Mouse (Mus musculus): ENCODE data around the gene Ankra2. TPM values are rescaled to one million over a fixed set of nuclear protein-coding genes. Genes with fewer than 3 reads are reported as not detected.

Ankra2 gene
- polyA plus RNA-seq, 1 experiment from 2014 or later = 36.6 TPM

GRCm38 (mm10) chr13:98317246-98317677, 54.4 kb downstream of the Ankra2 start:
- Histone ChIP-seq H3K4me2 (replicated peaks) (peak overlapping the region; percentile 72), H3K4me1 (peaks cover 15% of the 10 kb centered on the region), H3K9ac (replicated peaks) (peak overlapping the region; percentile 98), H3K4me3 (peak overlapping the region; percentile 85), H3K9me3 (no peaks in the 10 kb centered on the region), H3K36me3 (peaks cover 15% of the 10 kb centered on the region), H3K27me3 (no peaks in the 10 kb centered on the region), H3K27ac (replicated peaks) (peak overlapping the region; percentile 84)
- 3% methylated on average over 16 of the region's 16 CpGs for WGBS
- peak; percentile 27; the same call in 1 of the 2 replicates for ATAC-seq (ENCODE audit: low FRiP score, low read depth)

GRCm38 (mm10) chr13:98317911-98318310, 55.0 kb downstream of the Ankra2 start:
- no peak overlapping the region for H3K9ac ChIP-seq (replicated peaks)
- no peaks in the 10 kb centered on the region for H3K27me3 ChIP-seq
- no peaks in the 10 kb centered on the region for H3K9me3 ChIP-seq
- H3K27ac ChIP-seq (replicated peaks) = no peak overlapping the region
- no peak for ATAC-seq (ENCODE audit: low FRiP score, low read depth)
- H3K36me3 ChIP-seq = peaks cover 10% of the 10 kb centered on the region
- peak overlapping the region; percentile 72; the same call in 1 of the 2 replicates for H3K4me2 ChIP-seq (replicated peaks)
- peaks cover 15% of the 10 kb centered on the region for H3K4me1 ChIP-seq
- H3K4me3 ChIP-seq = no peak overlapping the region
- WGBS = 94% methylated on average over 6 of the region's 6 CpGs

Other genes with a start within 250 kb of the Ankra2 start
- 7.2 and 9.8 TPM in 2 replicates for gene Arhgef28, start 56.6 kb upstream of the Ankra2 start, polyA plus RNA-seq (2016; fragmentation: Nextera tagmentation; extraction: Ambion mirVana)
- 38.8 and 39.9 TPM in 2 replicates for gene Utp15, start within 50 bp of the Ankra2 start, polyA plus RNA-seq (2016; fragmentation: Nextera tagmentation; extraction: Ambion mirVana)
- gene Gm21976, start 16.8 kb downstream of the Ankra2 start, polyA plus RNA-seq (2016; fragmentation: Nextera tagmentation; extraction: Ambion mirVana) = not detected in 2 replicates
- 628 and 633 TPM in 2 replicates for gene Btf3, start 53.9 kb downstream of the Ankra2 start, polyA plus RNA-seq (2016; fragmentation: Nextera tagmentation; extraction: Ambion mirVana)
- 5.2 and 6.0 TPM in 2 replicates for gene Foxd1, start 91.2 kb downstream of the Ankra2 start, polyA plus RNA-seq (2016; fragmentation: Nextera tagmentation; extraction: Ambion mirVana)
- gene Gm10320, start 228.9 kb downstream of the Ankra2 start, polyA plus RNA-seq (2016; fragmentation: Nextera tagmentation; extraction: Ambion mirVana) = 0.87 TPM in 1 of 2 replicates, not detected in the other